Mouse (Mus musculus) thymus, adult 2 months (tissue): ENCODE results near the gene Gpr176. TPM values are rescaled to one million over a fixed set of nuclear protein-coding genes. Genes with fewer than 3 reads are reported as not detected.

ENCODE experiments used
- DNase-seq: peaks from one replicate; pipeline ENCODE4 v3.0.0; 2021
- H3K27ac ChIP-seq: fragments of 200-500 bp; 2 replicates; pipeline ENCODE4 v1.5.1; 2012; ENCODE audit warnings: low read length, control low read depth; ENCODE audit not compliant: control insufficient read depth, insufficient read depth
- H3K27me3 ChIP-seq: fragments of 200-500 bp; 2 replicates; pipeline ENCODE4 v1.6.1; 2012; ENCODE audit warnings: mild to moderate bottlenecking, low read length, moderate library complexity, mixed read lengths; ENCODE audit not compliant: control insufficient read depth, insufficient read depth
- H3K36me3 ChIP-seq: fragments of 200-500 bp; 2 replicates; pipeline ENCODE4 v1.6.1; 2012; ENCODE audit warnings: mild to moderate bottlenecking, low read length, moderate library complexity; ENCODE audit not compliant: control insufficient read depth, insufficient read depth
- H3K4me1 ChIP-seq: fragments of 200-500 bp; replicated peaks from 2 replicates; pipeline ENCODE4 v1.6.1; 2012; ENCODE audit warnings: low read length; ENCODE audit not compliant: control insufficient read depth, insufficient read depth
- H3K4me3 ChIP-seq: fragments of 200-500 bp; 2 replicates; pipeline ENCODE4 v1.5.1; 2012; ENCODE audit warnings: mild to moderate bottlenecking, low read length, control low read depth, moderate library complexity; ENCODE audit not compliant: control insufficient read depth, insufficient read depth
- CTCF ChIP-seq: fragments of 200-500 bp; IDR thresholded peaks from 2 replicates; pipeline ENCODE4 v1.5.1; 2012; ENCODE audit warnings: mild to moderate bottlenecking, control low read depth, low read length, moderate library complexity, borderline replicate concordance; ENCODE audit not compliant: control insufficient read depth, poor library complexity, insufficient read depth; ENCODE audit errors: extremely low read depth
- POLR2A ChIP-seq: fragments of 200-500 bp; IDR thresholded peaks from 2 replicates; pipeline ENCODE4 v1.6.1; 2012; ENCODE audit warnings: mild to moderate bottlenecking, low read length, control low read depth, moderate library complexity; ENCODE audit not compliant: control insufficient read depth, poor library complexity, insufficient read depth; ENCODE audit errors: extremely low read depth
- WGBS: fragments of 180-500 bp; shearing (Covaris S2); methylation state at CpG from one replicate; pipeline ENCODE4 v1.1.7; 2018; 5-methylcytosine and 5-hydroxymethylcytosine counted together
- polyA plus RNA-seq: library from polyadenylated mRNA; depleted of rRNA; stranded (reverse); fragments of >200 nt; gene quantifications from 2 replicates; pipeline ENCODE4 v1.2.3, GENCODE M21; 2012

Gene Gpr176
- polyA plus RNA-seq, 1 experiment, result 0.30 TPM

- H3K4me3 ChIP-seq, result no peak overlapping the region
- H3K27ac ChIP-seq, result no peak overlapping the region
- WGBS, result 91% methylated on average over 5 of the region's 5 CpGs
- H3K4me1 ChIP-seq, result no peaks in the 10 kb centered on the region
- DNase-seq, result no peak
- H3K27me3 ChIP-seq, result no peaks in the 10 kb centered on the region
- TF ChIP-seq CTCF (no peak), POLR2A (no peak)
- no peaks in the 10 kb centered on the region for H3K36me3 ChIP-seq
These were observed 54.0 kb downstream of the Gpr176 start for GRCm38 (mm10) chr2:118319176-118319575.

GRCm38 (mm10) chr2:118316939-118317338 lies 56.3 kb downstream of the Gpr176 start:
- 90% methylated on average over 2 of the region's 2 CpGs for WGBS
- no peak overlapping the region for H3K4me3 ChIP-seq
- TF ChIP-seq CTCF, result no peak
- no peak for TF ChIP-seq POLR2A
- no peak overlapping the region for H3K27ac ChIP-seq
- H3K36me3 ChIP-seq, result no peaks in the 10 kb centered on the region
- DNase-seq, result no peak
- H3K27me3 ChIP-seq, result no peaks in the 10 kb centered on the region
- no peaks in the 10 kb centered on the region for H3K4me1 ChIP-seq

DNA sequence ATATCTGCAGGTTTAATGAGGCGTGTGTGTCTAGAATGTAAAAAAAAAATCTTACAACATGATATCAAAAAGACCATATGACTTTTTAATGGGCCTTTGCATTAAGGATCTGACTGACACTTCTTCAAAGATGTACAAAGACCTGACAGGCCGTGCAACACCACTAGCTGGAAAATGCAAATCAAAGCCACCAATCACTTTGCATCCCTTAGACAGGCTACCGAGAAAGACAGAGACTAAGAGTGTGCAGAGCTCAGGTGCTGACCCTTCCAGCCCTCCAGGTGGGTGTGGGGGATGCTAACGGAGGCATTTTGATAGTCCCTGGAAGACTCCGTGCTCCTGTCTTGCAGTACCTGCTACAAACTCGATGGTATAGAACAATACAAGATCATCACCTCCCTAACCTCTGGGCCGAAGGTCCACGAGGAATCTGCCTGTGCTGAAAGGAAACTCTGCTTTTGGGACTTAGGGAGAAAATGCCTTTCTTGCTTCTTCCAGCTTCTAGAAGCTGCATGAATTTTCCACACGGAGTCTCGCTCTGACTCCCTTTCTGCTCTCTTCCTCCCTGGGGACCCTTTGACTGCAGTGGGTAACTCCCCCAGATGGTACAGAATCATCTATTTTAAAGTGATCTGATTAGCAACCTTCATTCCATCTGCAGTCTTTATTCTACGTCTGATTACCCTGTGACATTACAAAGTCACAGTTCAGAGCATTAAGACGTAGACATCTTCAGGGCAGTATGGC lies 57.4 kb downstream of the Gpr176 start:
- 93% methylated on average over 12 of the region's 12 CpGs for WGBS
- Histone ChIP-seq H3K27me3 (no peaks in the 10 kb centered on the region), H3K4me1 (no peaks in the 10 kb centered on the region), H3K36me3 (no peaks in the 10 kb centered on the region), H3K4me3 (no peak overlapping the region), H3K27ac (no peak overlapping the region)
- TF ChIP-seq CTCF, result no peak
- no peak for TF ChIP-seq POLR2A
- no peak for DNase-seq

DNA sequence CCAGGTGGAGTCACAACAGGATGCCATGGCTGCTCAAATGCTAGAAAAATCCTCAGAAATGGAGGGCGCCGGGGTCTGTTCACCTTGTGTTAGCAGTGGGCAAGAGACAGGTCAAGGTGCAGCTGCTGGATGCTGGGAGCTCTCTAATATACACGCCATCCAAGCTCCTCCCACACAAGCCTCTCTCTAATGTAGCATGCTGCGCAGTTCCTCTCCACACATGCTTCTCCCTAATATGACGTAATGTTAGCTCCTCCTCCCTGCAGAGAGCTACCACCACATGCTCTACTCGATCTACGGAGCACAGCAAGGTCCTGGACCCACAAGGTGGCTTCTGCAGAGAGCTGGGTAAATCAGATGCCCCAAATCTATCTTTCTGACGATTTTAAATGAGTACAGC lies 65.7 kb downstream of the Gpr176 start:
- Histone ChIP-seq H3K4me3 (no peak overlapping the region), H3K27me3 (no peaks in the 10 kb centered on the region), H3K36me3 (no peaks in the 10 kb centered on the region), H3K4me1 (no peaks in the 10 kb centered on the region), H3K27ac (no peak overlapping the region)
- TF ChIP-seq CTCF (no peak), POLR2A (no peak)
- DNase-seq, result no peak
- WGBS, result 26% methylated on average over 8 of the region's 8 CpGs

DNA sequence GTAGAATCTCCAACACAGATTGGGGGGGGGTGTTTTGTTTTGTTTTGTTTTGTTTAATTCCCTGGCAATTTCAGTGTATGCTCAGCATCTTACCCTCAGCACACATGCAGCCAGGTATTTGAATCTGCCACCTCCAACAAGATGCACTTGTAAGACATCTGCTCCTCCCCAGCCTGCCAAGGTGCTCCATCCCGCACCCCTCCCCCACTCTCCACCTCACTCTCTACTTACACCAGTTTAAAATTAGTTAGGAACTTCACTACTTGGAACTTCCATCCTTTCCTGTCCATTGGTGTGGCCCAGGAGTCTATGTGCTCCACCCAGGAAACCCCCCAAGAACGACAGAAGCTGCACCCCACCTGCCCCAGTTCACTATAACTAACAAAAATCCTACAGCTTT lies 66.3 kb downstream of the Gpr176 start:
- no peaks in the 10 kb centered on the region for H3K4me1 ChIP-seq
- H3K36me3 ChIP-seq, result no peaks in the 10 kb centered on the region
- no peaks in the 10 kb centered on the region for H3K27me3 ChIP-seq
- 52% methylated on average over 2 of the region's 2 CpGs for WGBS
- no peak overlapping the region for H3K4me3 ChIP-seq
- no peak for TF ChIP-seq CTCF
- no peak for TF ChIP-seq POLR2A
- DNase-seq, result no peak
- no peak overlapping the region for H3K27ac ChIP-seq

DNA sequence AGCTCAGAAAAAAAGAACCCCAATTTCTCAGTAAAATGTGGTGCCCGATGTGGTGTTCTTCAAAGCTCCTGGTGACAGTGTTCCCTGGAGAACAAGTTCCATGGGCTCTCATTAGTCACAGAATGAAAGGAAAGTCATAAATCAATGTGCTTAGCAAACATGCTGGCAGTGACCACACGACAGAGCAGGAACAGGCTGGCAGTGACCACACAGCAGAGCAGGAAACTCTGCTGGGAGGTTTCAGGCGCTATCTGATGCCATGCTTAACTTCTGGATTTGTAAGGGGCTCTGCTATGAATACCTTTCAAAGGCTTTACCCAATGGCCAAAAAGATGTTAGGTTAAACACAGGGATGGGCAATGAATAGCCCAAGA lies 66.7 kb downstream of the Gpr176 start:
- Histone ChIP-seq H3K36me3 (no peaks in the 10 kb centered on the region), H3K4me1 (no peaks in the 10 kb centered on the region), H3K4me3 (no peak overlapping the region), H3K27me3 (no peaks in the 10 kb centered on the region), H3K27ac (no peak overlapping the region)
- DNase-seq, result no peak
- 23% methylated on average over 3 of the region's 3 CpGs for WGBS
- TF ChIP-seq POLR2A, result no peak
